Mouse (Mus musculus) T-helper 1 cell (primary cell): ENCODE measurements around the gene Slc35c2.

Experiments
- in situ Hi-C: fragments of 300-600 bp; cut with MboI, MseI; formaldehyde crosslinking; loops from one replicate; pipeline ENCODE4 v1.15.1; 2025; ENCODE audit warnings: high pct_unique_total_duplicates

Gene Slc35c2

DNA sequence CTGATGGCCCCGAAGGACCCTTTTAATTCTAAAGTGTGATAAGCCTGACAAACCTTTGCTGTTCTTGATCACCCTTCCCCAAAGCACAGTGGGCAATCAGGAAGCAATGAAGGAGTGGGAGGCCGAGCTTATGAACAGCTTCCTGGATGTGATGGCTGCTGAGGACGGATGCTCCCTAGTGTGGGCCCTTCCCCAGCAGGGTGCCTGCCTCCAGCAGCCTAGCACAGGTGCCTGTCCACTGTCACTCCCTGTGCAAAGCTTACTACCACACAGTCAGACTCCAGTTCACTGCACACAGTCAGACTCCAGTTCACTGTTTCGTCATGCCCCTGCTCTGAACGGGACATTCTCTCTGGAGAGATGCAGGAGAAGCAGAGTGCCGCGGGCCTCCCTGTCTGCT, 24.7 kb upstream of the Slc35c2 start:
- in situ Hi-C loops: no loop called here

DNA sequence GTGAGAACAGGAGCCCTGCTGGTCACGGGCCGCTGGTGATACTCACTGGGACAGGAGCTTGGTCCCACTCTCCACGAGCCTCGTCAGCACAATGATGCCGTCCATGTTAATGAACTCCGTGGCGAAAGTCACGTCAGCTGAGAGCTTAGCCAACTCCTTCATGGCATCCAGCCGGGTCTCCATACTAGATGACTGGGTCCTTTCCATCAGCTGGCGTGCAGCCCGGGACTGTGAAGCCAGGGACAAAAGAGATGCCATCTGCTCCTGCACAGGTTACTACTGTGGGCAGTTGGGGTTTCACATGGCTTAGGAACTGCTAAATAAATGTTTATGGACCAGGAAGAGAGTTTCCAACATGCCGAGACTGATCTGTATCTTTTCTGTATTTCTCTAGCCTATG, 23.9 kb upstream of the Slc35c2 start:
- in situ Hi-C loops: no loop called here

DNA sequence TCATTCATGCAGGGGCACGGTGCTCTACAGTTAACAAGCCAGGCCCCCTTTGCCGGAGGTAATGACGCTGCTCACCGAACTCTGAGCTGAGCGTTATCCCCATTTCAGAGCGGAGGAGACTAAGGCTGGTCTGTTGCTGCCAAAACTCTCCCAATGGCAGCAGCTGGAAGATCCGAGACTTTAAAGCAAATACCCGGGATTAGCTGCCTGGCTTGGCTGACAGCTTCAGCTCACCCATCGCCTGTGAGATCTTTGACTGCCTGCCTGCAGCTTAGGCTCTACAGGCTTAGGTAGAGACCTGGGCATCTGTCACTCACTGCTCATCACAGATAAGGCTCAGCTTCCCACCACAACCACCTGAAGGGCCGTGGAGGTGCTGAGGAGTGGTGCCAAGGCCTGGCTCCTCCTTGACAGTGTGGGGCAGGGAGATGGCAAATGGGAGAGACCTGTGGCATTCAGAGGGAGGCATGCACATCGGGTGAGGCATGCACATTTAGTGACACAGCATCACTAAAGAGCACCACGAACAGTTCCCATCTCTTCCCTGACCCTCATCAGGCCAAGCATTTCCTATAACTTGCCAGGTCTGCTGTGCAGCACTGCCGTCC, 23.3 kb upstream of the Slc35c2 start:
- in situ Hi-C loops: no loop called here

DNA sequence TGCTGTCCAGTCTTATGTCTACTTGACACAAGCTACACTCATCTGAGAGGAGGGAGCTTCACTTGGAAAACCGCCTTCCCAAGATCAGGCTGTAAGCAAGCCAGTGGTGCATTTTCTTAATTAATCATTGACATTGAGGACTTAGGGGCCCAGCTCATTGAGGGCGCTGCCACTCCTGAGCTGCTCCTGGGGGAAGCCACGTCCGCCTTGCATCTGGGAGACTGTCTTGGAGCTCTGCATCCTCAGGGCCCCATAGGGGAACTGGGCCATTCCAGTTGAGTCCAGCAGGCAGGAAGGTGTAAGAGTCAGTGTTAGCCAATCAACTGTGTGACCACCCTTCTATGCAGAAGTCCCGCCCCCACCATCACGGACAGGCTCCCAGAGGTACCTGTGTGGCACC, 20.1 kb upstream of the Slc35c2 start:
- in situ Hi-C loops: no loop called here

DNA sequence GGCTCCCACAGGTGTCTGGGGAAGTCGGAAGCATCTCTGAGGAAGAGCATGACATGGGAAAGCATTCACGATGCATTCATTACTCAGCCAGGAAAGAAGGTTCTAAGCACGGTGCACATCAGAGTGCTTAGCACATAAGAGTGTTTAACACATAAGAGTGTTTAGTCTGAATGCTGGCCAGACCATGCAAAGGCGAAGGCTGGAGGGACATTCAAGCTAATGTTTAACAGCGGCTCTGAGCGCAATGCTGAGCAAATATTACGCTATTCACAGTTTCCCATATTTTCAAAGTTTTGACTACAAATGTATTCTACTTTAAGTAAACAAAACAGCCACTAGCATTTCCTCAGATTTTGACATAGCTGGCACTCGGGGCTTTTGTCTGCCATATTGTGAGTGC, 17.8 kb upstream of the Slc35c2 start:
- in situ Hi-C loops: no loop called here

DNA sequence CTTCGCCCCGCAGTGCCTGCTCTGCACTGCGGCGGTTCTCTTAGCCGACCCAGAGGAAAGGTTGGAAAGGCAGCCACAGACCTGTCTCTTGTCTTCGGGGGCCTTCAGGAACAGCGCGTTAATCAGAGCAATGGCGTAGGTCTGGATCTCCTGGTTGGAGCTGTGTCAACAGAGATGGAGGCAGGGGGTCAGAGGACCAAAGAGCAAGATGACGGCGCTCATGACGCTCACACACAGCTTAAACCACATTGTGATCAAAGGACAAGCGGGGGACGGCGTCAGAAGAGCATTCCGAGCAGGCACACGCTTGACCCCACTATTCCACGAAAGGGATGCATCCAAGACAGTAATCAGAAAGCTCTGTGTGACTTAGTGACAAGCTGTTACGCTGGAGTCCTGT, 17.1 kb upstream of the Slc35c2 start:
- in situ Hi-C loops: no loop called here

DNA sequence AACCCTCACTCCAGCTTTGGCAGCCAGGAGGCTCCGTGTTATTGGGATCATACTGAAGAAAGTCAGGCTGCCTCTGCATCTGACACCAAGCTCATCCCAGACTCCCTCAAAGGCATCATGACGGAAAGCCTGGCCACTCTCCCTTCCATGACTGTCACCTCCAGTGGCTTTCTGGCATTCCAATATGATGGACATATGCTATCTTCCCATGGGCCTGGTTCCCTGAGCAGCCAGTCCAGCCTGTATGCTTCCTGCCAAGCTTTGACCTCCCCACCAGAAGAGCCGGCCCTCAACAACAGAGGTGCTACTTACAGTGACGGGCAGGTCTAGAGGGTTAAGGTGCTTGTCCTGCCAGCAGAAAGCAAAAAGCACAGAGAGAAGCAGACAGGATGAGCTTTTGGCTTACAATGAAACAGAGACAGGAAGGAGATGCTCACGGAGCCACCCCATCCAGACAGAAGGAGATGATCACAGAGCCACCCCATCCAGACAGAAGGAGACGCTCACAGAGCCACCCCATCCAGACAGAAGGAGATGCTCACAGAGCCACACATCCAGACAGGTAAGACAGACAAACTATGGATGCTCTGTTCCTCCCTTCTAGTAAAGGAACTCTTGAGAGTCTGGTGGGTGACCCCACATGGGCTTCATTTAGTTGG, 15.8 kb upstream of the Slc35c2 start:
- in situ Hi-C loops: no loop called here

DNA sequence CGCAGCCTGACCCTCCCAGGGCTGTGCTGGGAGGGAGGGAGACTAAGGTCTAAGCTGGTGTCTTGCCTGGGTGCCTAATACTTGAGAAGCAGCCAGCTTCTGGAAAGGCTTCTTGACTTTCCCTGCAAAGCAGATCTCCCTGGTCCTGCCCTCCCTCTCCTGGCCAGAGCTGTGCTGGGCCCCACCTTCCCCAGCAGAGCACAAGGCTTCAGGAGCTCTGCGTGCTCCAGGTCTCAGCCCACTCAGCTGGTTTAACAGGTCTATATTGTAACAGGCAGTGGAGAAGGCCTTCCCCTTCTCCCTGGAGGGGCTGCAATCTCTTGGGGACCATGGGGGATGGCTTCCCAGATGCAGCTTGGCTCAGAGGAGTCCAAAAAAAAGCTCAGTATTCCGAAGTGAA, 13.7 kb upstream of the Slc35c2 start:
- in situ Hi-C loops: no loop called here

DNA sequence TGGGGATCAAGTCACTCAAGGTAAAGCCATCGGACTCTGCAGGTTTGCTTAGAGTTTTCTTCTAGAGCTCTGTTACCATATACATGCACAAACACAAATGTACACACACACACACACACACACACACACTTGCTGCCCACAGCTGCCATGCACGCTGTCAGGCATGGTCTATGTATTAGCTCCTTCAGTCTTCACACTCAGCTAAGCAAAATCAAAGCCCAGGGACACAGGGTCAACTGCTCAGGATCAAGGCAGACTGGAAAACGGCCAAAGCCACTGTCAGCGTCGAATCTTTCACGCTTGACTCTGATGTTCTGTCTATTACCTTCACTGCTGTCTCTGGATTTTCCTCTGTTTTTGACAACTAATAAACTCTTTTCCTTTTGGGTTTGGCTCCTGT, 13.2 kb upstream of the Slc35c2 start:
- in situ Hi-C loops: no loop called here

DNA sequence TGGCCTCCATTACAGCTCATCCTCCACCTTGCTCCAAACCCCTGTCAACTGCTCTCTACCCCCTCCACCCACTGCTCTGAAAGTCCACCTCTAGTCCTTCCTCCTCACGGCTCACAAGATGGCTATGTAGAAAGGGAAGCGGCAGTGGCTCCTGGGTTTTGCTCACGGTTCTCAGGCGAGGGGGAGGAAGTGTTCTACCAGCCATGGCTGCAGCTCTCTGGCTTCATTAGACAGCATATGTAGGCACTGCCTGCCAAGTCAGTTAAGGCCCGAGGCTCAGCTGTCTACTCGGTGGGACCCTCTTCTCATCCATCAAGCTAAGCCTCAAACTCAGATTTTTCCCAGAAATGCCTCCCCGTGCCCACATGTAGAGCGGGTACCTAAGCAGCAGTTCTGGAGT, 12.8 kb upstream of the Slc35c2 start:
- in situ Hi-C loops: no loop called here

DNA sequence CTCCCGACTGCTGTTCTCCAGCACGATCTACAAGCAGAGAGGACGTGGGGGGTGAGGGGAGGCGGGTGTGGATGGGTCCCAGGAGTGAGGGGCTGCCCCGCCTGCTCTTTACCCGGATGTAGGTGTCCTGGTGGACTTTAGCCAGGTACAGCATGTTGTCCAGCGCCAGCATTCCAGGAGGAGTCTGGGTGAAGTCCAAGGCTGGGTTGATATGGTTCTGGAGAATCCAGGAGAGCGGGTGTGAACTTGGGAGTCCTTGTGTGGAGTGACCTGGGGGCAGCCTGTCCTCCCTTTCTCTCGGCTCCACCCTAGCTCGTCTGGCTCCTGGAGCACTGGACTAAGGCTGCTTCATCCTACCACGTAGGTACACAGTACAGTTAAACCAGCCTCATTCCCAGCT, 9.8 kb upstream of the Slc35c2 start:
- in situ Hi-C loops: no loop called here

DNA sequence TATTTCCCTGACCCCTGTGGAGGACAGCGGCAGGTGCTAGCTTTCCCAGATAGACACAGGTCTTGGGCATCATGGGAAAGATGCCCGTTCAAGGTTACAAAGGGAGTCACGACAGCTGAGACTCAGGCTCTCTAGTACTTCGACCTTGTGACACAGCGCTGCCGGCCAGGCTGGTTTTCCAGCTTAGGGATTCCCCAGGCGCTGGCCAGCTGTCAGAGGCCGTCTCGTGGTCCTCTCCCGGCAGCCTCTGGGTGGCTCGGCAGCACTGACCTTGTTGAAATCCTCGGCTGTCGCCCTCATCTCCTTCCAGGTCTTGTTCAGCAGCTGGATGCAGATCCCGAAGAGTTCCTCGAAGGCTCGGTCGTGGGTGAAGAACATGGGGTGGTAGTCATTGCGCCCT, 8.9 kb upstream of the Slc35c2 start:
- in situ Hi-C loops: no loop called here

DNA sequence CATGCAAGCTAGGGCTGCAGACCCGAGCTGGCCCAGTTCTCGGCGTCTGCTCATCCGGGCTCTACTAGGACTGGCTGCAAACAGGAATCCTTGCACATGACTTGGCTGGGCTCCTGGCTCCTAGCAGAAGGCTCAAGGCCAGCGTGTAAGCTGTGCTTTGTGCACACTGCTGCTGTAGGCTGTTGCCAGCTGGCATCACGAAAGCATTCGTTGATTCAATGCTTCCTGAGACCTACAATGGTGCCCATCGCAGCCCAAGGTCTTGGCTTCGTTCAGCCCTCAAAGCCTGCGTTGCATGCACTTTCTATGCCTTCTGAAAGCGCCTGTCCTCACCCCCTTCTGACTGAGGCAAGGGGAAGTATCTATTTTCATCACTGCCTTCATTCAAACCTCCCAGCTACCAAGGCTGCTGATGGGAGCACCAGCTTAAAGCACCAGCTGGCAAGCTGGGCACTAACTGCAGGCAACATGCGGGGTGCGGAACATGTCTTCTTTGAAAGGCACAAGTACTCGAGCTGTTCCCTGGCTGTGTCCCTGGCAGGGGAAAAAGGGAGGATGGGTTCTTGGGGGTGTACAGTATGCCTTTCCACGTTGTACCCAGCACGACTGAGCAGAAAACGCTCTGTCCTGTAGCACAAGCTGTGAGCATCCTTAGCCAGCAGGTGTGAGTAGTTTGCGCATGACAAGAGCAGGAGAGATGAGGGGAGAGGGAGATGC, 804 bp upstream of the Slc35c2 start:
- in situ Hi-C loops: loop anchor here (10.0 kb wide), 1 partner anchor 1876 kb away; no protein-coding TSS in a partner anchor

DNA sequence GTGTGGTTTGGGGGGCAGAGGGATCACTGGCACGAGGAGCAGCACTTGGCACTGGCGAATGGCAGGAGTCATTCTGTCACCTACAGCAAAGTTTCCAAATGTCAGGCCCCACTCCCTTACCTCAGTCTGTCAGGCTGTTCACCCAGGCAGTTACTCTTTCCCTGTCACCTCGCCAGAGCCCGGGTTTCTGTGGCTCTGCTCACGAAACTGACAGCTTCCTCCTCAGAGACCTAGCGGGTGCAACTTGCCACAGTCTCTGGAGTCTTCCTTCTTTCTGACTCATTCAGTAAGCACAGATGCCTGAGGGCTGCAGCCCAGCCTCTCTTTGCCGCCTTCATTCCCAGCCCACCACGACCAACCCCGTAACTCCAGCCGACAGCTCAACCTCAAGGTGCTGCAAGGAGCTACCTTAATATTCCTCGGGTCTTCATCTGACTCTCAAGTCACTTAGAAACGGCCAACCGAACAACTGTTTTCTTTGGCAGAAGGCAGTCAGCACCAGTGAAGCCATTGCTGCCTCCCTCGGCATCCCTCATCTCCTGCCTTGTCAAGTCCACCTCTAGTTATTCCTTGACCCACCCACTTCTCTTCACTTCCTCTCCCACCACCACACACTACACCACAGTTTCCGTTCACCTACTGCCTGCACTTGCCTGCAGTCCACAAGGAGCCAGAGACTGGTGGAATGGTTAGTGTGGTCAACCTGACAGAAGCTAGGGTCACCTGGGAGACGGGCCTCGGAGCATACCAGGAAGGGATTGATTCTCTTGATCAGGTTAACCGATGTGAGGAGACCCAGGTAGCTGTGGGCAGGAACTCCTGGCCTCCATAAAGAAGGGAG, 1.1 kb downstream of the Slc35c2 start:
- in situ Hi-C loops: loop anchor here (10.0 kb wide), 1 partner anchor 1878 kb away; no protein-coding TSS in a partner anchor

DNA sequence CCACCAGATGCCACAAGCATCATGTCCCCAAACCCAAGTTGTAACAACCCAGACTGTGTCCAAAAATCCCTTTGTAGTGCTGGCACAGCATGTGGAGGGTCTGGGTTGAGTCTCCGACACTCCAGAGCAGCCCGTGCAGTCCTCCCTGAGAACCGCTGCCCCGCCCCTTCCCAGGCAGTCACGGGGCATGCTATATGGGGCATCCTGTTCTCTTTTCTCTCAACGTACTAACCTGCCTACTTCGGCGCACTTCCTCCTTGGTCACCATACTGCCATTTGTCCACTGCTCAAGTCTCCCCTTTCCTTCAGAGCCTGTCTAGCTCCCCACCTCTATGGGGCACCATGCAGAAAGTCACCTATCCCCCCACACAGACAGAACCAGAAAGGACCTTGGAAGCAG, 2.0 kb downstream of the Slc35c2 start:
- in situ Hi-C loops: loop anchor here (10.0 kb wide), 1 partner anchor 1879 kb away; no protein-coding TSS in a partner anchor

DNA sequence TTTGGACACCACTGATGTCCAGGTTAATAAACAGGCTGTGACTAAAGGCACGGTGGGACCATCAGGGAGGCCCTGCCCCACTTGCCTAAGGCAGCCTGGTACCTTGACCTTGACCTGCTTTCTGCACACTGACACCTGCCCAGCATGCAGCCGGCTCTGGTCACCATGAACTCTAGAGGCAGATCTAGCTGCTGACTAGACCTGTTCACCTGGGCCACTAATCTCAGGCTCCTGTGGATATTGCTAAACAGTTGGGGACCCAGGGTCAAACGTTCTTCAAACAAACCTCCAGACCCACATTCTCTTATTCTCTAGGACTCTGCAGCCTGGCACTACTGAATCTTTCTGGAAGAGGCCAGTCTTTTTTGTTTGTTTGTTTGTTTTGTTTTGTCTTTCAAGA, 2.6 kb downstream of the Slc35c2 start:
- in situ Hi-C loops: loop anchor here (10.0 kb wide), 1 partner anchor 1880 kb away; no protein-coding TSS in a partner anchor

DNA sequence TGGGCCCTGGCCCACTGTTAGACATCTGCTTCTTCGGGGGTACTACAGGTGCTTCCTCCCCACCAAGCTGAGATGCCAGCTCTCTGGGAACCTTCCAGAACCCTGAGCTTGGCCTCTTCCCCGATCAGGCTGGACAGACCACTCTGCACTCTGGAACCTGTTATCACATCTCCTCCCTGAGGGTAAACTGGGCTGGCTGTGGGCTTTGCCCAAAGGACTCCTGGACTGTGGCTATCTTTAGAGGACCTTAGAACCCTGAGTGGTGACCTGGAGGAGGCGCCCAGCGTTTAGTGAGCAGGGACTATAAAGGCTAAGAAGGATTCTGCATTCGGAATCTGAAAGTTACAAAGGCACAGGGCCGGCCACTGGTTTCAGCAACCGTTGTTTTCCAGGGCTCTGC, 3.3 kb downstream of the Slc35c2 start:
- in situ Hi-C loops: loop anchor here (10.0 kb wide), 1 partner anchor 1880 kb away; no protein-coding TSS in a partner anchor

DNA sequence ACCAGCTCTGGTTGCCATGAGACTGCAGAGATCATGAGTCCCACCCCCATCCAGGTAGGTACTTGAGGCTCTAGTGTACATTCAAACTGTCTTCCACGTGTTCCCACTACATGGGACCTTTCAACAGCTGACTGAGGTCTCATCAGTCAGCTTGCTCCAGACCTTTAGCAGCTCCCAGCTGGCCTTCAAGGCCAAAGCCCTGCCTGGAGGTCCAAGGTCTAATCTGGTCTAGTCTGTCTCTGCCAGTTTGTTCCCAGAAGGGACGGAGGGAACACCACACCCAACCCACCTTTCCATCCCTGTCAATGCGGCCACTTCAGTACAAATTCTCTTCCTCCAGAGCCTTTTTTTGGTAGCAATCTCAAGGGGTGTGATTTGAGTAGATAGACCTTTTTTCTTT, 4.0 kb downstream of the Slc35c2 start:
- in situ Hi-C loops: loop anchor here (10.0 kb wide), 1 partner anchor 1881 kb away; no protein-coding TSS in a partner anchor

DNA sequence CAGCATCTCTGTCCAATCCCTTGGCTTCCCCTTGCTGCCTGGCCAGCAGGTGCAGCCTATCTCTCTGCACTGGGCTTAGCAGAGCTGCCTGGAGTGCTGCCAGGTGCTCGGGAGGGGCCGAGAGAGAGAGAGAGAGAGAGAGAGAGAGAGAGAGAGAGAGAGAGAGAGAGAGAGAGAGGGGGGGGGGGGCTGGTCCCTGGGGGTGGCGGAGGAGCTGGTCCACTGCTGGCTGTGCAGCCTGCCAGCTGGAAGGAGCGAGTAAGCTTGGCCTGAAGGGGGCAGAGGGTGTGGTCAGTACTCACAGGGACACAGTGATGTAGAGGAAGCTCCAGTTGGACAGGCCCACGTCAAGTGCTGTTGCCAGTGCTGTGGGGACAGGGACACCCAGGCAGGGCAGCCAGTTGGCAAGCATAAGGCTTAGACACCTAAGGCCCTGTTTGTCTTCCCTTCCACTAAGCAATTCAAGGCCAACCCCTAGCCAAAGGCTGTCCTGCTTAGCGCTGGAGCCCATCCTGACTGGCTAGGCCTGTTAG, 5.8 kb downstream of the Slc35c2 start:
- in situ Hi-C loops: loop anchor here (10.0 kb wide), 1 partner anchor 1883 kb away; no protein-coding TSS in a partner anchor

DNA sequence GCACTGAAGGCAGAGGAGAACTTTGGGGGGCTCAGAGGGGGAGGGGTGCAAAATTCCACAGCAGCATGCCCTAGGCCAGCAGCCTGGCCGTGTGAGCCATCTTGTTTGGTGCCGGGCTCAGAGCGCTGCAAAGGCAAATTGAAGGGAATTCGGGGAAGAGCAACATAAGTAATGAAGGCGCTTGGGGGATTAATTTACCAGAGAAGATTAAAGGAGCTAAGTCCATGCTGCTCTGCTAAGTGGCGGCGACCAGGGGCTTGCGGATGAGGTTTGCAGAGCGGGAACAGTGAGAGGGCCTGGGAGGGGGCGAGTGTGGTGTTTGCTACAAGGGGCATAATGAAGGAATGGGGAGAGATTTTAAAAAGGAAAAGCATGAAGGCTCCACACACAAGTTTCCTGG, 8.3 kb downstream of the Slc35c2 start:
- in situ Hi-C loops: no loop called here

DNA sequence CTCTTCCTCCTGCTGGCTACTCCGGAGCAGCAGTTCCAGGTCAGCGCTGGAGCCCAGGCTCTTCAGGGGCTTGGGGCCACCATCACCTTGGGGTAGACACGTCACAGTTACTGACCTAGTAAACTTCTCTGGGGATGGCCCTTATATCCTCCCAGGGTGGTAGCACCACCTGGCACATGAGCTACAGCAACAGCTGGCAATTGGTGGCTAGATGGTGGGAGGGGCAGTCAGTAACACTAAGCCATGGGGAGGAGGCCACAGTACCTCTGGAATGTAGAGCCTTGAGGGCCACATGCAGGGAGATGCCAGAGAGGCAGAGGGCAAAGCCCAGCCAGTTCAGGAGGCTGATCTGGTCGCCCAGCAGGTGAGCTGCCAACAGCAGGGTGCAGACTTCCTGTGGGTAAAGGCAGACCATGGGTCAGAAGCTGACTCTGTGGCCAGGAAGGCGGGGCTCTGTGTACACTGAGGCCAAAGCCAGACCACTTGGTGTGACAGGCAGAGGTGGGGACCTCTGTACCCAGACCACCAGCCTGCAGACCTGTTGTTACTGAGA, 10.4 kb downstream of the Slc35c2 start:
- in situ Hi-C loops: no loop called here
